Mouse (Mus musculus): ENCODE results near the gene Olfr608.
"Not testable (repeated sequence)": the region's sequence is repeated elsewhere in the genome, so short reads cannot be mapped to it uniquely, and the experiment has no call there.

DNA sequence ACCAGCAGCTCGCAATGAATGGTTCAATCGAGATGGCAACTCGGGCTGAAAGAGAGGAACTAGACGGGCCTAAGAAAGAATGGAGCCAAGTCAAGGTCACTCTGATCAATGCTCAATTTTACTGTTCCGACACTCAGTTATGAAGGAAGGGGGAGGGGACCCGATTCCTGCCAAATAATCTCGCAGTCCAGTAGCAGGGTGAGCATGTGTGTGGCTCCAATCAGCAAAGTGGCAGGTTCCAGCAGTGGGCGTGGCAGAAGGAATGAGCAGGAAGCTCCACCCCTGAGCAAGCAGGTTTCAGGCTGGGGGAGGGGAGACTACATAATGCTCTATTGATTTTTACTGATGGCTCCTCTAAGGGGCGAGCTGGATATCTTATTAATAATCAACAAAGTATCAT lies 7.4 kb downstream of the Olfr608 start:
- TF ChIP-seq ZNF384 (IDR thresholded peaks at IDR 0.05; ENCODE audit: low read depth, low read length); MAFK (IDR thresholded peaks at IDR 0.05; ENCODE audit: insufficient read depth, low read depth, low read length); CHD2 (IDR thresholded peaks at IDR 0.05; ENCODE audit: low read depth, low read length): not testable (repeated sequence)

Data from ES-E14 (cell line).